Comparison of ENCODE assay signal across 9 mouse cellular contexts in genomic region chr3:53044682-53045299, GRCm38 (mm10). TPM values are rescaled to one million over a fixed set of nuclear protein-coding genes. Genes with fewer than 3 reads are reported as not detected.
DNase-seq lines count a peak whose midpoint lies in the region; ATAC-seq and TF ChIP-seq lines count a peak whose summit lies in the region.
"Had no signal": no experiment of that assay in that cellular context is flagged by ENCODE, and none has a peak within 500 bp of the region (broad histone marks: within the 10 kb centered on the region; RNA-seq: fewer than 3 reads in every experiment).

No protein-coding gene starts in this region.

- no peak for TF ChIP-seq CTCF in heart, adult 2 months (IDR thresholded peaks at IDR 0.05)
- TF ChIP-seq CTCF in forebrain, postnatal 0 days (IDR thresholded peaks at IDR 0.05; ENCODE audit: low read depth), result no peak

- no peak for ATAC-seq in forebrain, postnatal 0 days

- H3K4me3 ChIP-seq in heart, adult 2 months, result peak overlapping the region; percentile 81
- H3K4me3 ChIP-seq in forebrain, postnatal 0 days (ENCODE audit: low read depth, low read length), result peak overlapping the region; percentile 24

- H3K9ac ChIP-seq in heart, adult 2 months (ENCODE audit: low read depth, low read length), result peak overlapping the region; percentile 59
- 0 out of 2 replicates have a peak overlapping the region, but pooled peaks have one; percentile 14 for H3K9ac ChIP-seq in forebrain, postnatal 0 days

- TF ChIP-seq EP300 in heart, adult 2 months (IDR thresholded peaks at IDR 0.05; ENCODE audit: insufficient read depth, low read depth, low read length), result no peak

- peak overlapping the region; percentile 85 for H3K4me2 ChIP-seq in forebrain, postnatal 0 days (ENCODE audit: low read depth)

- no peaks in the 10 kb centered on the region for H3K27me3 ChIP-seq in heart, adult 2 months (ENCODE audit: control insufficient read depth, insufficient read depth, low read length)
- no peaks in the 10 kb centered on the region for H3K27me3 ChIP-seq in forebrain, postnatal 0 days (ENCODE audit: insufficient read depth, low read length)
- H3K27me3 ChIP-seq: CH12.LX had no signal

- DNase-seq in heart, adult 2 months, result no peak
- no peak for DNase-seq in heart, postnatal 36 days
- DNase-seq in adipocyte (ENCODE audit: low spot score), result peak; percentile 28
- DNase-seq in forebrain, postnatal 0 days, result no peak
- DNase-seq in mesoderm, embryonic 11.5 days (ENCODE audit: low read depth, low spot score), result peak; percentile 34
- DNase-seq in ovary, postnatal 36 days (ENCODE audit: low spot score), result no peak
- DNase-seq in right cerebral cortex, postnatal 10 days (ENCODE audit: low spot score in 2 of 2), result no peak
- DNase-seq in embryo, embryonic 9.5 days (ENCODE audit: extremely low spot score), result no peak

- 25% methylated on average over 11 of the region's 11 CpGs for WGBS in heart, adult 2 months
- WGBS in forebrain, postnatal 0 days, result 50% methylated on average over 11 of the region's 11 CpGs

- intact Hi-C loops in heart, adult 2 months (cut with DNase I), result loop anchor here (5.0 kb wide), 2 partner anchors 43 to 123 kb away; no protein-coding TSS in a partner anchor
- intact Hi-C loops in heart, postnatal 36 days (cut with DNase I), result no loop called here

- TF ChIP-seq POLR2A in heart, adult 2 months (IDR thresholded peaks at IDR 0.05; ENCODE audit: insufficient read depth, low read depth, low read length), result no peak

- peaks cover 3% of the 10 kb centered on the region; the same call in 1 of the 2 replicates for H3K79me2 ChIP-seq in heart, adult 2 months (replicated peaks; ENCODE audit: control insufficient read depth, insufficient read depth, low read length)

- H3K36me3 ChIP-seq in heart, adult 2 months (ENCODE audit: control insufficient read depth, insufficient read depth, low read length), result peaks cover 8% of the 10 kb centered on the region
- no peaks in the 10 kb centered on the region for H3K36me3 ChIP-seq in forebrain, postnatal 0 days (ENCODE audit: insufficient read depth)

- H3K4me1 ChIP-seq in heart, adult 2 months (ENCODE audit: control insufficient read depth, insufficient read depth, low read length), result peaks cover 10% of the 10 kb centered on the region
- H3K4me1 ChIP-seq in forebrain, postnatal 0 days (ENCODE audit: insufficient read depth), result peaks cover 7% of the 10 kb centered on the region; the same call in 1 of the 2 replicates

- peak overlapping the region; percentile 57 for H3K27ac ChIP-seq in heart, adult 2 months
- H3K27ac ChIP-seq in forebrain, postnatal 0 days (ENCODE audit: low read depth, low read length), result no peak overlapping the region

- no peaks in the 10 kb centered on the region for H3K9me3 ChIP-seq in forebrain, postnatal 0 days (ENCODE audit: low read length)

RNA-seq across cellular contexts. Expression of gene Lhfp, which starts 3.5 kb away (rescaled TPM):
- total RNA-seq in heart, adult 2 months (2021), result 10 to 100 TPM; 51.4 to 53.5 TPM
- polyA plus RNA-seq in heart, adult 2 months (2012; rRNA removed), result 79.4 and 143 TPM in 2 replicates
- total RNA-seq in heart, postnatal 36 days (2021), result 10 to 100 TPM; 48.1 to 57.9 TPM
- 44.7 and 48.0 TPM in 2 replicates for total RNA-seq in forebrain, postnatal 0 days (2014; rRNA removed)
- 60.8 and 74.1 TPM in 2 replicates for polyA plus RNA-seq in forebrain, postnatal 0 days (2015; fragmentation: Nextera tagmentation; extraction: Ambion mirVana)
- total RNA-seq: CH12.LX had no signal

RNA-seq across cellular contexts. Expression of gene Cog6, which starts 27.8 kb away (rescaled TPM):
- total RNA-seq in heart, adult 2 months (2021), result 10 to 100 TPM; 48.3 to 59.6 TPM
- polyA plus RNA-seq in heart, adult 2 months (2012; rRNA removed), result 37.1 and 61.5 TPM in 2 replicates
- 10 to 100 TPM; 54.1 to 55.3 TPM for total RNA-seq in heart, postnatal 36 days (2021)
- 42.8 and 44.9 TPM in 2 replicates for total RNA-seq in forebrain, postnatal 0 days (2014; rRNA removed)
- 28.3 and 31.3 TPM in 2 replicates for polyA plus RNA-seq in forebrain, postnatal 0 days (2015; fragmentation: Nextera tagmentation; extraction: Ambion mirVana)

Comparison
In these comparisons a context has a peak if more than half of its experiments do, and no peak if none do; other contexts are left out.
1. DNase-seq: peak in adipocyte (single experiment) and mesoderm, embryonic 11.5 days (single experiment); none in heart, adult 2 months (0 of 2), heart, postnatal 36 days (0 of 2), forebrain, postnatal 0 days (single experiment), ovary, postnatal 36 days (single experiment), right cerebral cortex, postnatal 10 days (0 of 2) and embryo, embryonic 9.5 days (single experiment).